Mouse (Mus musculus) embryo, embryonic 10.5 days (tissue): Measurements from ENCODE around the gene Fzd9.
"Not testable (repeated sequence)": the region's sequence is repeated elsewhere in the genome, so short reads cannot be mapped to it uniquely, and the experiment has no call there.

Experiments
- DNase-seq: peaks from one replicate; pipeline ENCODE4 v3.0.0-alpha.2; 2015; ENCODE audit warnings: low spot score

Fzd9 gene

GRCm38 (mm10) chr5:135248956-135249676, 1.9 kb downstream of the Fzd9 start:
- no peak for DNase-seq

GRCm38 (mm10) chr5:135247337-135247736, 3.7 kb downstream of the Fzd9 start:
- DNase-seq: no peak

GRCm38 (mm10) chr5:135246531-135246930, 4.5 kb downstream of the Fzd9 start:
- DNase-seq: no peak

GRCm38 (mm10) chr5:135243166-135243565, 7.9 kb downstream of the Fzd9 start:
- DNase-seq: no peak

- DNase-seq: no peak
Observed at GRCm38 (mm10) chr5:135242608-135243007, 8.4 kb downstream of the Fzd9 start.

GRCm38 (mm10) chr5:135242136-135242535, 8.9 kb downstream of the Fzd9 start:
- DNase-seq: no peak

GRCm38 (mm10) chr5:135241474-135241873, 9.6 kb downstream of the Fzd9 start:
- no peak for DNase-seq

- DNase-seq: no peak
Observed at GRCm38 (mm10) chr5:135238832-135239231, 12.2 kb downstream of the Fzd9 start.

- DNase-seq: peak; percentile 75
Observed at GRCm38 (mm10) chr5:135236571-135236970, 14.5 kb downstream of the Fzd9 start.

GRCm38 (mm10) chr5:135233166-135233920, 17.7 kb downstream of the Fzd9 start:
- no peak for DNase-seq

GRCm38 (mm10) chr5:135230186-135230585, 20.8 kb downstream of the Fzd9 start:
- DNase-seq: no peak

- not testable (repeated sequence) for DNase-seq
Observed at GRCm38 (mm10) chr5:135225879-135226278, 25.2 kb downstream of the Fzd9 start.

GRCm38 (mm10) chr5:135224169-135224568, 26.9 kb downstream of the Fzd9 start:
- DNase-seq: no peak

GRCm38 (mm10) chr5:135222066-135222465, 29.0 kb downstream of the Fzd9 start:
- DNase-seq: no peak

GRCm38 (mm10) chr5:135220941-135221340, 30.1 kb downstream of the Fzd9 start:
- DNase-seq: no peak

GRCm38 (mm10) chr5:135216871-135217270, 34.2 kb downstream of the Fzd9 start:
- DNase-seq: no peak

GRCm38 (mm10) chr5:135208197-135208596, 42.8 kb downstream of the Fzd9 start:
- DNase-seq: peak; percentile 33

GRCm38 (mm10) chr5:135202763-135203162, 48.3 kb downstream of the Fzd9 start:
- no peak for DNase-seq
